Mouse (Mus musculus) MEL (cell line): ENCODE measurements around the gene Filip1l. TPM values are rescaled to one million over a fixed set of nuclear protein-coding genes. Genes with fewer than 3 reads are reported as not detected.

Source experiments
- DNase-seq: peaks from one replicate; pipeline ENCODE4 v3.0.0; 2011; ENCODE audit warnings: low read depth, low spot score
- H3K27ac ChIP-seq: 2 replicates; pipeline ENCODE4 v1.5.1; 2012; ENCODE audit warnings: low read depth, mild to moderate bottlenecking, control low read depth, low read length, moderate library complexity; ENCODE audit not compliant: control insufficient read depth
- H3K27me3 ChIP-seq, 2 experiments: fragments of 150-350 bp in 1 of 2; sonication (generic) in 1 of 2; 2 replicates each; pipeline ENCODE4 v1.6.1; 2012; ENCODE audit warnings: low read length in 2 of 2, mild to moderate bottlenecking in 2 of 2, improper control_type of control experiment in 1 of 2, moderate library complexity in 1 of 2; ENCODE audit not compliant: insufficient read depth in 2 of 2, control insufficient read depth in 1 of 2
- H3K36me3 ChIP-seq, 2 experiments: 2 replicates each; pipeline ENCODE4 v1.6.1; 2012 to 2014; ENCODE audit warnings: low read length in 2 of 2, improper control_type of control experiment in 1 of 2, inconsistent platforms in 1 of 2, mild to moderate bottlenecking in 1 of 2; ENCODE audit not compliant: insufficient read depth in 2 of 2, control insufficient read depth in 1 of 2
- H3K4me1 ChIP-seq, 2 experiments: fragments of 150-350 bp in 1 of 2; sonication (generic) in 1 of 2; 2 replicates each; pipeline ENCODE4 v1.6.1; 2012; ENCODE audit warnings: low read length in 2 of 2, improper control_type of control experiment in 1 of 2, mild to moderate bottlenecking in 1 of 2; ENCODE audit not compliant: insufficient read depth in 2 of 2, control insufficient read depth in 1 of 2
- H3K4me3 ChIP-seq, 2 experiments: fragments of 150-350 bp in 1 of 2; sonication (generic) in 1 of 2; 2 replicates each; pipeline ENCODE4 v1.5.1; 2012; ENCODE audit warnings: low read depth in 2 of 2, low read length in 2 of 2, mild to moderate bottlenecking in 2 of 2, moderate library complexity in 2 of 2, control low read depth in 1 of 2, improper control_type of control experiment in 1 of 2; ENCODE audit not compliant: control insufficient read depth in 1 of 2, insufficient read depth in 1 of 2
- H3K79me2 ChIP-seq: 2 replicates; pipeline ENCODE4 v1.6.1; 2012; ENCODE audit warnings: mild to moderate bottlenecking, low read length, moderate library complexity; ENCODE audit not compliant: control insufficient read depth, poor library complexity, insufficient read depth
- H3K9ac ChIP-seq: 2 replicates; pipeline ENCODE4 v1.6.1; 2012; ENCODE audit warnings: low read depth, mild to moderate bottlenecking, control low read depth, low read length, moderate library complexity; ENCODE audit not compliant: control insufficient read depth, poor library complexity, severe bottlenecking
- H3K9me3 ChIP-seq: fragments of 150-350 bp; sonication (generic); replicated peaks from 2 replicates; pipeline ENCODE4 v1.6.1; 2012; ENCODE audit warnings: mild to moderate bottlenecking, low read length, improper control_type of control experiment, moderate library complexity; ENCODE audit not compliant: insufficient read depth
- BHLHE40 ChIP-seq: IDR thresholded peaks from 2 replicates; pipeline ENCODE4 v1.6.1; 2012; ENCODE audit warnings: low read depth, mild to moderate bottlenecking, inconsistent platforms, low read length, improper control_type of control experiment, borderline replicate concordance
- CTCF ChIP-seq, 3 experiments: IDR thresholded peaks in 2 of 3; conservative IDR thresholded peaks in 1 of 3; 2 replicates each; pipeline ENCODE4 v1.5.1; 2011 to 2012; ENCODE audit warnings: low read length in 3 of 3, low read depth in 2 of 3, mild to moderate bottlenecking in 2 of 3, improper control_type of control experiment in 1 of 3, inconsistent platforms in 1 of 3, mixed read lengths in 1 of 3, moderate library complexity in 1 of 3; ENCODE audit not compliant: control insufficient read depth in 1 of 3, insufficient read depth in 1 of 3, poor library complexity in 1 of 3, severe bottlenecking in 1 of 3
- E2F4 ChIP-seq: IDR thresholded peaks from 2 replicates; pipeline ENCODE4 v1.6.1; 2011; ENCODE audit warnings: low read depth, low read length, improper control_type of control experiment, borderline replicate concordance
- GABPA ChIP-seq: IDR thresholded peaks from 2 replicates; pipeline ENCODE4 v1.6.1; 2012; ENCODE audit warnings: low read depth, mild to moderate bottlenecking, inconsistent platforms, low read length, improper control_type of control experiment, moderate library complexity
- KAT2A ChIP-seq: conservative IDR thresholded peaks from 2 replicates; pipeline ENCODE4 v1.6.1; 2012; ENCODE audit warnings: low read depth, low read length, improper control_type of control experiment, inconsistent platforms
- MAFK ChIP-seq: IDR thresholded peaks from 2 replicates; pipeline ENCODE4 v1.6.1; 2011; ENCODE audit warnings: low read depth, mild to moderate bottlenecking, low read length, improper control_type of control experiment, borderline replicate concordance
- MAZ ChIP-seq: IDR thresholded peaks from 2 replicates; pipeline ENCODE4 v1.6.1; 2012; ENCODE audit warnings: low read depth, mild to moderate bottlenecking, inconsistent platforms, low read length, improper control_type of control experiment
- MEF2A ChIP-seq: IDR thresholded peaks from 2 replicates; pipeline ENCODE4 v1.6.1; 2014; ENCODE audit warnings: low read depth, mild to moderate bottlenecking, inconsistent platforms, low read length, improper control_type of control experiment; ENCODE audit not compliant: poor library complexity, insufficient replicate concordance, severe bottlenecking; ENCODE audit errors: extremely low read depth
- NELFE ChIP-seq: IDR thresholded peaks from 2 replicates; pipeline ENCODE4 v1.6.1; 2011; ENCODE audit warnings: low read depth, low read length, improper control_type of control experiment
- POLR2A ChIP-seq, 2 experiments: IDR thresholded peaks; 2 replicates each; pipeline ENCODE4 v1.6.1; 2011 to 2012; ENCODE audit warnings: low read length in 2 of 2, mild to moderate bottlenecking in 2 of 2, control low read depth in 1 of 2, improper control_type of control experiment in 1 of 2, low read depth in 1 of 2, moderate library complexity in 1 of 2; ENCODE audit not compliant: control insufficient read depth in 1 of 2, insufficient read depth in 1 of 2, poor library complexity in 1 of 2
- POLR2AphosphoS2 ChIP-seq: IDR thresholded peaks from 2 replicates; pipeline ENCODE4 v1.6.1; 2011; ENCODE audit warnings: low read length, improper control_type of control experiment
- POLR2AphosphoS5 ChIP-seq: IDR thresholded peaks from 2 replicates; pipeline ENCODE4 v1.6.1; 2012; ENCODE audit warnings: low read depth, borderline replicate concordance, mild to moderate bottlenecking, inconsistent platforms, low read length, moderate library complexity, mixed read lengths
- RAD21 ChIP-seq: IDR thresholded peaks from 2 replicates; pipeline ENCODE4 v1.6.1; 2011; ENCODE audit warnings: mild to moderate bottlenecking, low read depth, low read length, improper control_type of control experiment
- SIN3A ChIP-seq: IDR thresholded peaks from 2 replicates; pipeline ENCODE4 v1.6.1; 2012; ENCODE audit warnings: low read length, improper control_type of control experiment, inconsistent platforms
- SMC3 ChIP-seq: IDR thresholded peaks from 2 replicates; pipeline ENCODE4 v1.6.1; 2011; ENCODE audit warnings: low read depth, low read length, improper control_type of control experiment
- TAL1 ChIP-seq: IDR thresholded peaks from 2 replicates; pipeline ENCODE4 v1.6.1; 2012; ENCODE audit warnings: mild to moderate bottlenecking, inconsistent platforms, low read length, moderate library complexity, mixed read lengths
- TBP ChIP-seq: IDR thresholded peaks from 2 replicates; pipeline ENCODE4 v1.8.0; 2011; ENCODE audit warnings: low read depth, low read length, improper control_type of control experiment
- UBTF ChIP-seq: IDR thresholded peaks from 2 replicates; pipeline ENCODE4 v1.6.1; 2012; ENCODE audit warnings: low read depth, mild to moderate bottlenecking, inconsistent platforms, low read length, improper control_type of control experiment, moderate library complexity, borderline replicate concordance; ENCODE audit not compliant: insufficient read depth
- USF1 ChIP-seq: IDR thresholded peaks from 2 replicates; pipeline ENCODE4 v1.6.1; 2014; ENCODE audit warnings: low read depth, mild to moderate bottlenecking, inconsistent platforms, low read length, improper control_type of control experiment, moderate library complexity
- USF2 ChIP-seq, 2 experiments: IDR thresholded peaks; 2 replicates each; pipeline ENCODE4 v1.6.1; 2011 to 2012; ENCODE audit warnings: improper control_type of control experiment in 2 of 2, low read length in 2 of 2, borderline replicate concordance in 1 of 2, inconsistent platforms in 1 of 2, low read depth in 1 of 2, mild to moderate bottlenecking in 1 of 2; ENCODE audit not compliant: insufficient read depth in 1 of 2
- ZKSCAN1 ChIP-seq: IDR thresholded peaks from 2 replicates; pipeline ENCODE4 v1.6.1; 2012; ENCODE audit warnings: low read depth, mild to moderate bottlenecking, inconsistent platforms, low read length, improper control_type of control experiment, moderate library complexity
- polyA plus RNA-seq, 2 experiments: library from polyadenylated mRNA; stranded (reverse) in 1 of 2; unstranded in 1 of 2; fragments of >175 nt in 1 of 2; fragments of >200 nt in 1 of 2; gene quantifications; 2 replicates each; pipeline versions ENCODE4 v1.2.1 to v1.2.4; 2012; ENCODE audit warnings: low replicate concordance in 2 of 2, low read depth in 1 of 2; ENCODE audit not compliant: insufficient read length in 2 of 2, insufficient read depth in 1 of 2, missing spikeins in 1 of 2
- total RNA-seq: library from RNA; depleted of rRNA; stranded (reverse); fragments of 300-350 nt; gene quantifications from 2 replicates; pipeline ENCODE4 v1.2.3, GENCODE M21; 2012

Gene Filip1l
- total and polyA plus RNA-seq, 3 experiments, result 0.27 to 1.8 TPM; not detected in 1

- no peaks in the 10 kb centered on the region; a peak in 1 of 4 replicates for H3K36me3 ChIP-seq
- TF ChIP-seq TAL1, result no peak
- TF ChIP-seq TBP, result no peak
- TF ChIP-seq UBTF, result no peak
- no peak for TF ChIP-seq POLR2AphosphoS5
- no peak for TF ChIP-seq SIN3A
- no peak for TF ChIP-seq POLR2AphosphoS2
- TF ChIP-seq BHLHE40, result no peak
- no peak for TF ChIP-seq E2F4
- no peak for TF ChIP-seq MAFK
- no peak for TF ChIP-seq GABPA
- H3K79me2 ChIP-seq, result no peaks in the 10 kb centered on the region
- no peak overlapping the region for H3K27ac ChIP-seq
- H3K4me1 ChIP-seq, result no peaks in the 10 kb centered on the region
- DNase-seq, result no peak
- H3K27me3 ChIP-seq, result no peaks in the 10 kb centered on the region
- no peaks in the 10 kb centered on the region for H3K9me3 ChIP-seq
- H3K4me3 ChIP-seq, result no peak overlapping the region
- no peak overlapping the region for H3K9ac ChIP-seq
Measured at GRCm38 (mm10) chr16:57433173-57433572, 80.3 kb downstream of the Filip1l start.

GRCm38 (mm10) chr16:57433671-57434070 is 80.8 kb downstream of the Filip1l start:
- H3K27me3 ChIP-seq, result no peaks in the 10 kb centered on the region
- no peak overlapping the region for H3K4me3 ChIP-seq
- no peaks in the 10 kb centered on the region for H3K4me1 ChIP-seq
- H3K79me2 ChIP-seq, result no peaks in the 10 kb centered on the region
- no peak for TF ChIP-seq POLR2A (IDR thresholded peaks at IDR 0.05; ENCODE audit: control insufficient read depth in 1 of 2, insufficient read depth in 1 of 2, low read depth in 1 of 2, low read length in 2 of 2, poor library complexity in 1 of 2)
- TF ChIP-seq RAD21, result no peak
- no peak for TF ChIP-seq MAZ
- no peak for TF ChIP-seq MEF2A
- no peak for TF ChIP-seq TBP
- TF ChIP-seq SMC3, result no peak
- H3K9me3 ChIP-seq, result no peaks in the 10 kb centered on the region
- DNase-seq, result no peak
- H3K36me3 ChIP-seq, result no peaks in the 10 kb centered on the region; a peak in 1 of 4 replicates
- H3K27ac ChIP-seq, result no peak overlapping the region
- H3K9ac ChIP-seq, result no peak overlapping the region

GRCm38 (mm10) chr16:57434640-57435039 is 81.7 kb downstream of the Filip1l start:
- no peak overlapping the region for H3K4me3 ChIP-seq

More at GRCm38 (mm10) chr16:57434640-57435039, 81.7 kb downstream of the Filip1l start:
- no peaks in the 10 kb centered on the region for H3K9me3 ChIP-seq
- TF ChIP-seq CTCF (IDR thresholded peaks at IDR 0.05 in 2 of 3, conservative IDR thresholded peaks at IDR 0.05 in 1 of 3; ENCODE audit: control insufficient read depth in 1 of 3, insufficient read depth in 1 of 3, low read depth in 2 of 3, low read length in 3 of 3, poor library complexity in 1 of 3, severe bottlenecking in 1 of 3), result no peak
- no peak for TF ChIP-seq USF2 (IDR thresholded peaks at IDR 0.05; ENCODE audit: borderline replicate concordance in 1 of 2, insufficient read depth in 1 of 2, low read depth in 1 of 2, low read length in 2 of 2)
- TF ChIP-seq MEF2A, result no peak
- TF ChIP-seq KAT2A, result no peak
- no peak for TF ChIP-seq ZKSCAN1
- TF ChIP-seq USF1, result no peak
- TF ChIP-seq POLR2AphosphoS5, result no peak
- TF ChIP-seq NELFE, result no peak
- TF ChIP-seq, all 39 proteins: peak for 0
- H3K27me3 ChIP-seq, result no peaks in the 10 kb centered on the region
- no peak for DNase-seq
- H3K79me2 ChIP-seq, result no peaks in the 10 kb centered on the region
- no peak overlapping the region for H3K27ac ChIP-seq
- no peaks in the 10 kb centered on the region; a peak in 1 of 4 replicates for H3K36me3 ChIP-seq
- no peaks in the 10 kb centered on the region for H3K4me1 ChIP-seq
- H3K9ac ChIP-seq, result no peak overlapping the region
